Mouse (Mus musculus) lung, embryonic 14.5 days (tissue): ENCODE results near the gene Igtp. TPM values are rescaled to one million over a fixed set of nuclear protein-coding genes. Genes with fewer than 3 reads are reported as not detected.
"Not testable (repeated sequence)": the region's sequence is repeated elsewhere in the genome, so short reads cannot be mapped to it uniquely, and the experiment has no call there.

ENCODE experiments used
- ATAC-seq: fragments of 200-750 bp; cut with Nextera tagmentation; 2 replicates; pipeline ENCODE4 v1.8.0; 2017; ENCODE audit warnings: mild to moderate bottlenecking, moderate TSS enrichment, moderate library complexity; ENCODE audit not compliant: insufficient read depth
- DNase-seq: peaks from one replicate; pipeline ENCODE4 v3.0.0-alpha.2; 2015
- H3K27ac ChIP-seq: fragments of 300-500 bp; sonication (generic); 2 replicates; pipeline ENCODE4 v1.5.1; 2014; ENCODE audit warnings: low read depth, mild to moderate bottlenecking, moderate library complexity
- H3K27me3 ChIP-seq: fragments of 300-500 bp; sonication (generic); 2 replicates; pipeline ENCODE4 v1.6.1; 2014; ENCODE audit warnings: low read length, control low read depth; ENCODE audit not compliant: insufficient read depth
- H3K36me3 ChIP-seq: fragments of 300-500 bp; sonication (generic); 2 replicates; pipeline ENCODE4 v1.6.1; 2014; ENCODE audit warnings: control low read depth; ENCODE audit not compliant: insufficient read depth
- H3K4me1 ChIP-seq: fragments of 300-500 bp; sonication (generic); 2 replicates; pipeline ENCODE4 v1.6.1; 2014; ENCODE audit warnings: antibody characterized with exemption, control low read depth; ENCODE audit not compliant: insufficient read depth
- H3K4me2 ChIP-seq: fragments of 300-500 bp; sonication (generic); 2 replicates; pipeline ENCODE4 v1.6.1; 2014; ENCODE audit warnings: mild to moderate bottlenecking
- H3K4me3 ChIP-seq: fragments of 300-500 bp; sonication (generic); 2 replicates; pipeline ENCODE4 v1.5.1; 2014; ENCODE audit warnings: low read depth, low read length
- H3K9ac ChIP-seq: fragments of 300-500 bp; sonication (generic); 2 replicates; pipeline ENCODE4 v1.6.1; 2014
- H3K9me3 ChIP-seq: fragments of 300-500 bp; sonication (generic); 2 replicates; pipeline ENCODE4 v1.6.1; 2016; ENCODE audit warnings: low read depth, low read length, control low read depth
- CTCF ChIP-seq: IDR thresholded peaks from 2 replicates; pipeline ENCODE4 v1.5.1; 2016; ENCODE audit warnings: antibody characterized with exemption, low read depth
- WGBS: fragments of 180-500 bp; shearing (Covaris S2); extraction: QIAGEN DNeasy Blood & Tissue Kit; methylation state at CpG from one replicate; pipeline ENCODE4 v1.1.7; 2014; 5-methylcytosine and 5-hydroxymethylcytosine counted together
- polyA plus RNA-seq: library from polyadenylated mRNA; unstranded; fragments of >200 nt; fragmentation: Nextera tagmentation; extraction: Ambion mirVana; gene quantifications from 2 replicates; pipeline ENCODE4 v1.2.1, GENCODE M21; 2014

The Igtp gene
- polyA plus RNA-seq, result 3.7 and 4.3 TPM in 2 replicates

- WGBS, result 6% methylated on average over 14 of the region's 15 CpGs
- Histone ChIP-seq H3K9ac (peak within 1 kb of the TSS; percentile 41), H3K4me3 (peak within 1 kb of the TSS; percentile 45), H3K4me2 (peak within 1 kb of the TSS; percentile 72)
- H3K4me1 ChIP-seq, H3K36me3 ChIP-seq, H3K9me3 ChIP-seq, H3K27me3 ChIP-seq, H3K27ac ChIP-seq: not testable (repeated sequence)
- DNase-seq (peak; percentile 86), ATAC-seq (peak; percentile 94)
Measured at GRCm38 (mm10) chr11:58199229-58200037, at the start of gene Igtp, which contains the start of gene Irgm2. Gene Igtp (plus strand): TSS chr11:58199556. Gene Irgm2 (plus strand): TSS chr11:58199618.

DNA sequence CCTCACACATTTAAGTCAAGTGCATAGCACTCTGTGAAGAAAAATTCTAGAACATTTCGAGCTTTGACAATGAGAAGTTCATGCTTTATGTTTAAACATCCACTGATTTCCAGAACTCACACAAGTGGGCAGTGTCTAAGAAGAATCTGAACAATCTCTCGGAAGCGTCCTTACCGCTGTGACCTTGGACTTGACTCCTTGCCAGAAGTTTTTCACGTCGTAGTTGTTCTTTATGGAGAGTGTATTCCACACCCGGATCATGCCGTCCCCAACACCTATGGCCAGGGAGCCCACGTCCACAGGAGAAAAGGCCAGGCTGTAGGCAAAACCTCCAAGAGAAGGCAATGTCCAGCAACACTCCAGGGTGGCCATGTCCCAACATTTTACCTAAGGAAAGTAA lies 43.9 kb upstream of the Igtp start:
- Histone ChIP-seq H3K4me2 (no peak overlapping the region), H3K27me3 (no peaks in the 10 kb centered on the region), H3K9me3 (no peaks in the 10 kb centered on the region), H3K4me1 (no peaks in the 10 kb centered on the region), H3K9ac (no peak overlapping the region), H3K36me3 (peaks cover 72% of the 10 kb centered on the region), H3K4me3 (no peak overlapping the region), H3K27ac (no peak overlapping the region)
- no peak for TF ChIP-seq CTCF
- ATAC-seq (no peak), DNase-seq (no peak)
- 82% methylated on average over 9 of the region's 9 CpGs for WGBS

- H3K4me3 ChIP-seq, result no peak overlapping the region
- DNase-seq (no peak), ATAC-seq (no peak)
- H3K9me3 ChIP-seq, result no peaks in the 10 kb centered on the region
- H3K4me2 ChIP-seq, result no peak overlapping the region
- 73% methylated on average over 3 of the region's 3 CpGs for whole genome bisulfite sequencing
- H3K27me3 ChIP-seq, result no peaks in the 10 kb centered on the region
- peaks cover 76% of the 10 kb centered on the region for H3K36me3 ChIP-seq
- no peak overlapping the region for H3K9ac ChIP-seq
- no peaks in the 10 kb centered on the region for H3K4me1 ChIP-seq
- no peak overlapping the region for H3K27ac ChIP-seq
- TF ChIP-seq CTCF, result no peak
Measured at GRCm38 (mm10) chr11:58156871-58157270, 42.5 kb upstream of the Igtp start.

- Histone ChIP-seq H3K9me3 (no peaks in the 10 kb centered on the region), H3K27me3 (no peaks in the 10 kb centered on the region), H3K36me3 (peaks cover 58% of the 10 kb centered on the region), H3K27ac (no peak overlapping the region), H3K4me1 (peaks cover 4% of the 10 kb centered on the region), H3K9ac (no peak overlapping the region), H3K4me2 (no peak overlapping the region), H3K4me3 (no peak overlapping the region)
- no peak for DNase-seq
- 91% methylated on average over 2 of the region's 2 CpGs for WGBS
- no peak for ATAC-seq
- TF ChIP-seq CTCF, result peak; percentile 22; the same call in 1 of the 2 replicates
Measured at GRCm38 (mm10) chr11:58165072-58165471, 34.3 kb upstream of the Igtp start.

GRCm38 (mm10) chr11:58167822-58168166 lies 31.6 kb upstream of the Igtp start:
- peak overlapping the region; percentile 79 for H3K9ac ChIP-seq
- no peak for ATAC-seq
- H3K4me3 ChIP-seq, result peak overlapping the region; percentile 93
- H3K4me2 ChIP-seq, result peak overlapping the region; percentile 75
- H3K27me3 ChIP-seq, result no peaks in the 10 kb centered on the region
- no peaks in the 10 kb centered on the region for H3K9me3 ChIP-seq
- 0% methylated on average over 8 of the region's 8 CpGs for WGBS
- peaks cover 4% of the 10 kb centered on the region for H3K4me1 ChIP-seq
- H3K36me3 ChIP-seq, result peaks cover 35% of the 10 kb centered on the region
- DNase-seq, result no peak
- TF ChIP-seq CTCF, result no peak
- H3K27ac ChIP-seq, result no peak overlapping the region

DNA sequence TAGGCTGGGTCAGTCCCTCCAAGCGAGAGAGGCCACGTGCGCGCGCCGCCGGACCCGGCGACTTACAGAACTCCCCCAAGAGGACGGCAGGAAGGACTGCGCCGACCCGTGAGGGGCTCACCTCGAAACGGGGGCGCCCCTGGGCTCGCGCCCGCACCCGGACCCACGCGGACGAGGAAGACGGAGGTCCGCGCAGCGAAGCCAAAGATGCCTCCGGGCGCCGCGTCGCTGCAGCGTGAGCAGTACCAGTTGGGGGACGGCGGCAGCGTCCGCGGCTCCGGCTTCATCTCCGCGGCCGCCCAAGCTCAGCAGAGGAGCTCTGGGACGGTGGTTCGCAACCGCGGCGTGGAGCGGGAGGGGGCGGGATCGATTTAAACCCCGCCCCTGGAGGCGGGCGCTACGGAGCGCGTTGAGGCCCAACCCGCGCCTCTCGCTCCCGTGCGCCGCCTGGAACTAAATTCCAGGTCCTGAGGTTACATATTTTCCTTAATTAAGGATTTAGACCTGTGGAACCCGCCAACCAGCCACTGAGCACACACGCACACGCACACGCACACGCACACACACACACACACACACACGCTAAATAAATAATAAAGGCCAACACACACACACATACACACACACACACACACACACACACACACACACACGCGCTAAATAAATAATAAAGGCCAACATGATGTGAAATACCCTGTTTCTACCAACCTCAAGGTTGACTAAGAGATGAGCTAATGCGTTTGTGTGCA lies 31.0 kb upstream of the Igtp start, which contains the start of gene Gemin5:
Gene Gemin5, minus strand, starts transcription at position 373 of the 749 bp plus-strand sequence.
- Histone ChIP-seq H3K4me2 (peak within 1 kb of the TSS; percentile 75), H3K4me1 (peaks cover 4% of the 10 kb centered on the region), H3K36me3 (peaks cover 35% of the 10 kb centered on the region), H3K27me3 (no peaks in the 10 kb centered on the region), H3K9me3 (no peaks in the 10 kb centered on the region), H3K4me3 (peak within 1 kb of the TSS; percentile 93), H3K27ac (peak within 1 kb of the TSS; percentile 78), H3K9ac (peak within 1 kb of the TSS; percentile 79)
- ATAC-seq, result peak; percentile 84
- peak; percentile 93 for DNase-seq
- WGBS, result 1% methylated on average over 71 of the region's 71 CpGs
- TF ChIP-seq CTCF, result 0 out of 2 replicates have a peak, but pooled peaks have one; percentile 20

- H3K9ac ChIP-seq, result no peak overlapping the region
- H3K4me1 ChIP-seq, result peaks cover 4% of the 10 kb centered on the region
- no peak for TF ChIP-seq CTCF
- DNase-seq (no peak), ATAC-seq (no peak)
- no peaks in the 10 kb centered on the region for H3K27me3 ChIP-seq
- no peak overlapping the region for H3K4me2 ChIP-seq
- H3K9me3 ChIP-seq, result no peaks in the 10 kb centered on the region
- H3K27ac ChIP-seq, result no peak overlapping the region
- H3K36me3 ChIP-seq, result peaks cover 32% of the 10 kb centered on the region
- no peak overlapping the region for H3K4me3 ChIP-seq
- WGBS, result 41% methylated on average over 4 of the region's 4 CpGs
Measured at GRCm38 (mm10) chr11:58169666-58170065, 29.7 kb upstream of the Igtp start.
